Mouse (Mus musculus): ENCODE data around the gene Brca1.

- TF ChIP-seq CTCF (IDR thresholded peaks at IDR 0.05): no peak
- no peak for TF ChIP-seq POLR2A (IDR thresholded peaks at IDR 0.05; ENCODE audit: insufficient read depth, low read depth, low read length)
These were observed 7.6 kb downstream of the Brca1 start for GRCm38 (mm10) chr11:101544132-101544531.

All from heart, adult 2 months (tissue).